Mouse (Mus musculus) liver, postnatal 0 days (tissue): ENCODE data around the gene Harbi1. TPM values are rescaled to one million over a fixed set of nuclear protein-coding genes. Genes with fewer than 3 reads are reported as not detected.
"Not testable (repeated sequence)": the region's sequence is repeated elsewhere in the genome, so short reads cannot be mapped to it uniquely, and the experiment has no call there.

ENCODE experiments used
- ATAC-seq: fragments of 200-750 bp; cut with Nextera tagmentation; 2 replicates; pipeline ENCODE4 v1.8.0; 2017; ENCODE audit warnings: mild to moderate bottlenecking, moderate library complexity
- DNase-seq: peaks from one replicate; pipeline ENCODE4 v3.0.0-alpha.2; 2016
- H3K27ac ChIP-seq: fragments of 300-500 bp; sonication (generic); 2 replicates; pipeline ENCODE4 v1.5.1; 2014; ENCODE audit warnings: antibody characterized with exemption, moderate library complexity, mild to moderate bottlenecking, low read depth
- H3K27me3 ChIP-seq: fragments of 300-500 bp; sonication (generic); 2 replicates; pipeline ENCODE4 v1.6.1; 2014; ENCODE audit warnings: low read length, control low read depth, mixed read lengths; ENCODE audit not compliant: insufficient read depth
- H3K36me3 ChIP-seq: fragments of 300-500 bp; sonication (generic); replicated peaks from 2 replicates; pipeline ENCODE4 v1.6.1; 2014; ENCODE audit warnings: mild to moderate bottlenecking, control low read depth, low read length, moderate library complexity, mixed read lengths; ENCODE audit not compliant: insufficient read depth
- H3K4me1 ChIP-seq: fragments of 300-500 bp; sonication (generic); 2 replicates; pipeline ENCODE4 v1.6.1; 2014; ENCODE audit warnings: antibody characterized with exemption, mild to moderate bottlenecking, control low read depth; ENCODE audit not compliant: insufficient read depth
- H3K4me2 ChIP-seq: fragments of 300-500 bp; sonication (generic); 2 replicates; pipeline ENCODE4 v1.6.1; 2014; ENCODE audit warnings: low read depth, mild to moderate bottlenecking, low read length, moderate library complexity, mixed read lengths
- H3K4me3 ChIP-seq: fragments of 300-500 bp; sonication (generic); 2 replicates; pipeline ENCODE4 v1.5.1; 2014; ENCODE audit warnings: low read depth, low read length
- H3K9ac ChIP-seq: fragments of 300-500 bp; sonication (generic); replicated peaks from 2 replicates; pipeline ENCODE4 v1.6.1; 2014; ENCODE audit warnings: mild to moderate bottlenecking, moderate library complexity
- H3K9me3 ChIP-seq: fragments of 300-500 bp; sonication (generic); 2 replicates; pipeline ENCODE4 v1.6.1; 2016; ENCODE audit warnings: mild to moderate bottlenecking, control low read depth, low read length, mixed read lengths
- CTCF ChIP-seq: sonication (generic); IDR thresholded peaks from 2 replicates; pipeline ENCODE4 v1.5.1; 2016; ENCODE audit warnings: antibody characterized with exemption, low read depth
- EP300 ChIP-seq: IDR thresholded peaks from 2 replicates; pipeline ENCODE4 v1.6.1; 2016; ENCODE audit warnings: antibody characterized with exemption, low read depth, mild to moderate bottlenecking
- WGBS: fragments of 180-500 bp; shearing (Covaris S2); extraction: QIAGEN DNeasy Blood & Tissue Kit; methylation state at CpG from one replicate; pipeline ENCODE4 v1.1.7; 2014; ENCODE audit not compliant: insufficient replicate concordance; 5-methylcytosine and 5-hydroxymethylcytosine counted together
- polyA plus RNA-seq: library from polyadenylated mRNA; unstranded; fragments of >200 nt; fragmentation: Nextera tagmentation; extraction: Ambion mirVana; gene quantifications from 2 replicates; pipeline ENCODE4 v1.2.1, GENCODE M21; 2015

Gene Harbi1
- polyA plus RNA-seq, 1 experiment from 2014 or later = 7.7 TPM

- DNase-seq (no peak), ATAC-seq (no peak)
- no peak overlapping the region for H3K27ac ChIP-seq
- H3K4me3 ChIP-seq = no peak overlapping the region
- H3K9ac ChIP-seq = no peak overlapping the region
- no peaks in the 10 kb centered on the region for H3K4me1 ChIP-seq
- H3K36me3 ChIP-seq = peaks cover 4% of the 10 kb centered on the region; the same call in 1 of the 2 replicates
- no peak overlapping the region for H3K4me2 ChIP-seq
- TF ChIP-seq EP300 (no peak), CTCF (no peak)
- H3K9me3 ChIP-seq = no peaks in the 10 kb centered on the region
- no peaks in the 10 kb centered on the region for H3K27me3 ChIP-seq
These were observed 13.3 kb downstream of the Harbi1 start for GRCm38 (mm10) chr2:91723951-91724350.

DNA sequence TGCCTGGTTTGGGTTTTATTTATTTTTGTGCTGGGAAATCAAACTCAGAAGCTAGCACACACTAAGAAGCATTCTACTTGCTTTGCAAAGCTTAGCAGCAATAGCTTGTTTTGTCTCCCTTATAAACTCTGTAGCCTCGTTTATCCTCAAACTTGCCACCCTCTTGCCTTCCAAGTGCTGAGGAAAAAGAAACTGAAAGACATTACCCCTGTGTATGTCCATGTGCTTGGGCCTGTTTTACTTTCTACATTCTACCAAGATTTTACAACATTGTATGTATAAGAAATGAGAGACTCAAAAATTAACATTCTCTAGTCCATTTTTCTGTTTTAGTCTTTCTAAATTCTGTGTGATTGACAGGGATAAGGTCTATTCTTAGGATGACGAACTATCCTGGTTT lies 14.1 kb downstream of the Harbi1 start:
- H3K27ac ChIP-seq = peak overlapping the region; percentile 34; the same call in 1 of the 2 replicates
- H3K4me3 ChIP-seq = no peak overlapping the region
- ATAC-seq = no peak
- H3K9me3 ChIP-seq = no peaks in the 10 kb centered on the region
- H3K4me1 ChIP-seq = no peaks in the 10 kb centered on the region
- no peaks in the 10 kb centered on the region for H3K27me3 ChIP-seq
- 46% methylated on average over 2 of the region's 2 CpGs for WGBS
- 0 out of 2 replicates have a peak overlapping the region, but pooled peaks have one; percentile 13 for H3K4me2 ChIP-seq
- peaks cover 4% of the 10 kb centered on the region; the same call in 1 of the 2 replicates for H3K36me3 ChIP-seq
- DNase-seq = no peak
- no peak for TF ChIP-seq CTCF
- TF ChIP-seq EP300 = no peak
- no peak overlapping the region for H3K9ac ChIP-seq

DNA sequence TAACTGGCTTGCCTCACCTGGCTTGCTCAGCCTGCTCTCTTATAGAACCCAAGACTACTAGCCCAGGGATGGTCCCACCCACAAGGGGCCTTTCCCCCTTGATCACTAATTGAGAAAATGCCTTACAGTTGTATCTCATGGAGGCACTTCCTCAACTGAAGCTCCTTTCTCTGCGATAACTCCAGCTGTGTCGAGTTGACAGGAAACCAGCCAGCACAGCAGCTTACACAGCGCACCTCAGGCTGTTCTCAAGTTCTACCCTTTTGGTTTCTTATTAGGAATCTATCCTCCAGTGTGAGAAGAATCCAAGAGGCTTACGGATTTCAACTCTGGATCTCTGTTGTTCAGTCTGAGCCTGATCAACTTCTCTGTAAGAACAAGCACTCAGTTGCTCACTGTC lies 14.8 kb downstream of the Harbi1 start:
- whole genome bisulfite sequencing = 22% methylated on average over 4 of the region's 4 CpGs
- not testable (repeated sequence) for ATAC-seq, H3K4me1 ChIP-seq, H3K27me3 ChIP-seq, H3K9ac ChIP-seq, H3K4me2 ChIP-seq, DNase-seq, H3K4me3 ChIP-seq, H3K9me3 ChIP-seq, H3K36me3 ChIP-seq
- peak overlapping the region; percentile 64; the same call in 1 of the 2 replicates for H3K27ac ChIP-seq

GRCm38 (mm10) chr2:91727011-91727410 lies 16.4 kb downstream of the Harbi1 start:
- H3K4me1 ChIP-seq = 0 out of 2 replicates have a peak, but pooled peaks cover 3% of the 10 kb centered on the region
- no peak overlapping the region for H3K4me2 ChIP-seq
- no peak overlapping the region for H3K4me3 ChIP-seq
- H3K27me3 ChIP-seq = no peaks in the 10 kb centered on the region
- TF ChIP-seq CTCF = no peak
- no peak for ATAC-seq
- no peak overlapping the region for H3K9ac ChIP-seq
- WGBS = 76% methylated on average over 3 of the region's 3 CpGs
- no peak overlapping the region for H3K27ac ChIP-seq
- no peaks in the 10 kb centered on the region for H3K9me3 ChIP-seq
- H3K36me3 ChIP-seq = no peaks in the 10 kb centered on the region
- no peak for DNase-seq

DNA sequence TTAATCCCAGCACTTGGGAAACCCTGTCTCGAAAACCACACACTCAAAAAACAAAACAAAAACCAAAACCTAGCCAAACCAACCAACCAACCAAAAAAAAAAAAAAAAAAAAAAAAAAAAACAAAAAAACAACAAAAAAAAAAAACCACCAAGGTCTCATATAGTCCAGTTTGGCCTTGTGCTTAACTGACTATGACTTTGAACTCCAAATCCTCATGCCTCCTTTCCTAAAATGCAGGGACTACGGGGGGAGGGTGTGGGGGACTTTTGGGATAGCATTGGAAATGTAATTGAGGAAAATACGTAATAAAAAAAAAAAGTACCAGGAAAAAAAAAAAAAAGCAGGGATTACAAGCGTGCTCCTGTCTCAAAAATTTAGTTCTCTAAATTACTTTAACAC lies 18.9 kb downstream of the Harbi1 start:
- peak overlapping the region; percentile 91; the same call in 1 of the 2 replicates for H3K9ac ChIP-seq
- 24% methylated on average over 4 of the region's 4 CpGs for WGBS

DNA sequence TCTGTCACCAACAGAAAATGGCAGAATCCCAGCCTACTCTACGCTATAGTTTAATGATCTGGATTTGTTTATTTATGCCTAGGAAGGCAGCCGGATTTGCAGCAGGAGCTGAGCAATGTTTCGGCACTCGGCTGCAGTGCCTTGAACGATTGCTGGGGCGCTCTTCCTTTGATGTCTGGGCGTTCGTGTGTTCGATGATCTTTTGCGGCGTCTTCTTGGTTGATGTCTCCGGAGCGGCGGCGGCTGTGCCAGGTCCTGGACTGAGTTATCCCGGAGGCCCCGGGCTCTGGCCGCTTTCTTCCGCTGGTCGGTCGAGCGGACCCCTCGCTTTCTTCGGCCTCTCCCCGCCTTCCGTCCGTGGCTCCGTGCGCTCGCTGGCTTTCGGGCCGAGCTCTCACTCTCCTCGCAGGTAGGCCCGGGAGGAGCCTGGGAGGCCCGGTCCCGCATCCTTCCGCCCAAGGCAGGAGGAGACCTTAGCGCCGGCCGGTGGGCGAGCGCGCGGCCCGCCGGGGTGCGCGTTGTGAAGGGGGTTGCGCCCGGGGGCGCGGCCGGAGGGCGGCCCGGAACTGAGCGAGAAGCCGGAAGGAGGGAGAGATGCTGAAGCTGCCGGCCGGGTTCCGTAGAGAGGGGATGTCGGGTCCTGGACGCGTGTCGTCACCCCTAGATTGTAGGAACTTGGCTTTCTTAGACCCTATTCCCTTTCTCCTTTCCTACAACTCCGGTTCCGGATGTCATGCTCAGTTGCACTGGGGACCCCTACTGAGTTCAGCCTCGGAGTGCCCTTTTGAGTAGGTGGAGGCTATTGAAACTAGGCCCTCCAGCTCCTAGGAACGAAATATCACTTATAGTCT lies 19.5 kb downstream of the Harbi1 start, which contains the start of gene Ambra1:
TSS of gene Ambra1 (plus strand) at position 164 of the 851 bp plus-strand sequence.
- WGBS = under 1% methylated on average over 66 of the region's 68 CpGs
- DNase-seq = peak; percentile 88

More for the DNA sequence above, 18.9 kb downstream of the Harbi1 start:
- Histone ChIP-seq H3K4me1 (0 out of 2 replicates have a peak, but pooled peaks cover 3% of the 10 kb centered on the region), H3K27me3 (no peaks in the 10 kb centered on the region), H3K36me3 (no peaks in the 10 kb centered on the region), H3K4me3 (peak overlapping the region; percentile 98), H3K27ac (0 out of 2 replicates have a peak overlapping the region, but pooled peaks have one; percentile 89), H3K9me3 (no peaks in the 10 kb centered on the region), H3K4me2 (peak overlapping the region; percentile 80)
- TF ChIP-seq CTCF = no peak
- no peak for DNase-seq
- no peak for ATAC-seq

More for the DNA sequence above, 19.5 kb downstream of the Harbi1 start, which contains the start of gene Ambra1:
- Histone ChIP-seq H3K36me3 (no peaks in the 10 kb centered on the region), H3K9ac (peak within 1 kb of the TSS; percentile 91), H3K4me3 (peak within 1 kb of the TSS; percentile 98), H3K4me1 (0 out of 2 replicates have a peak, but pooled peaks cover 3% of the 10 kb centered on the region), H3K27ac (peak within 1 kb of the TSS; percentile 89), H3K9me3 (no peaks in the 10 kb centered on the region), H3K4me2 (peak within 1 kb of the TSS; percentile 80), H3K27me3 (no peaks in the 10 kb centered on the region)
- TF ChIP-seq CTCF (peak; percentile 53), EP300 (peak; percentile 35; the same call in 1 of the 2 replicates)
- peak; percentile 90 for ATAC-seq
